Mouse (Mus musculus) frontal cortex, adult 2 months (tissue): ENCODE results near the gene Mrvi1. TPM values are rescaled to one million over a fixed set of nuclear protein-coding genes. Genes with fewer than 3 reads are reported as not detected.
A peak's percentile ranks its signal among the peaks of the same experiment; 100 is the strongest.

Experiments
- DNase-seq, 2 experiments: peaks; one replicate each; pipeline ENCODE4 v3.0.0; 2022; ENCODE audit warnings: low spot score in 1 of 2; ENCODE audit errors: extremely low spot score in 1 of 2
- polyA plus RNA-seq: library from polyadenylated mRNA; depleted of rRNA; stranded (reverse); fragments of >200 nt; gene quantifications from 2 replicates; pipeline ENCODE4 v1.2.3, GENCODE M21; 2012; rRNA removed

Gene Mrvi1
- 1.8 and 2.0 TPM in 2 replicates for polyA plus RNA-seq

DNA sequence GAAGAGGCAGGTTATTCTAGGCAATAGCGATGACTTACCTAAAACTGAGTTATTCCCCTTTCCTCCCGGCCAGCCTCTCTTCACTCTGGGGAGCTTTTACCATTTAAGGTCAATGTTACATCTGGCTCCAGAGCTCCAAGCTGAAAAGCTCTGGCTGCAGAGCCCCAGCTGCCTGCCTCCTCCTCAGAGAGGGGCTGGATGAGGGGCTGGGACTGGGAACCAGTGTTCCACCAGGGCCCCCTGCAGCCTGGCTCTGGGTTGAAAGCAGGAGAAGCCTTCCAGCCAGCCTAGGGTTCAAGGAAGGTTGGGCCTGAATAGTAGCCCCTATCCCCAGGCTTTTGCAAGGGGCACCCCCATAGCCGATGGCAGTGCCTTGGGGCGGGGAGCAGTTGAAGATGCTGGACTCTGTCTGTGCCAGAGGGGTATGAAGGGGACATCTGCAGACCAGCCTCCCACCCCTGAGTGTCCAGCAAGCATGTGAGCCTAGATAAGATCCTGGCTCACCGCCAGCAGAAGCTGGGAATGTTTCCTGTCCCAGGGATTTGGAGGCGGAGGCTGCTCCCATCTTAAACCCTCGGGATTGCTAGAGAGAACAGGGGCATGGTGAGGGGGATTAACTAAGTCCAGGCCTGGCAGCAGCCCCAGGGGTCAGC, at the start of gene Mrvi1:
Gene Mrvi1 (minus strand): TSS at position 409 of the 653 bp plus-strand sequence.
- no peak for DNase-seq

DNA sequence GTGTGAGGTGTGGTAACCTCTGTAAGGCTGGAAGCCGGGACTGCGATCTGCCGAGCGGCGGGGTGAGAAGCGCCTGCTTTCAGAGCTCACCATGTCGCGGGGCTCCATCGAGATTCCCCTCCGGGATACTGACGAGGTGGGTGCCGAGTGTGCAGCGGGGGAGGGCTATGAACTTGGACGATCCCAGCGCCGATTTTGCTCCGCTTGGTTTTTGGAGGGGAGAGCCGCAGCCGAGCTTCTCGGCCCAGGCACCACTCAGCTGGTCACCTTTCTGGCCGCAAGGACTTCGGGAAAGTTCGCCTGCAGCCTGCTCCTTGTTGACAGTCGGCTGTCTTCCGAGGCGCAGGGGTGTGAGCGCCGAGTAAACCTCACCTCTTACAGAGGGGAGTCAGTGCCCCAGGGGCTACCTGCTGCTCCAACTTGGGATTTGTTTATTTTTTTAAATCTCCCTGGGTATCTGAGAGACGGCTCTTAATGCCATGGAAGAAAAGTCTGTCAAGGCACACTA, 46.8 kb upstream of the Mrvi1 start:
- no peak for DNase-seq

DNA sequence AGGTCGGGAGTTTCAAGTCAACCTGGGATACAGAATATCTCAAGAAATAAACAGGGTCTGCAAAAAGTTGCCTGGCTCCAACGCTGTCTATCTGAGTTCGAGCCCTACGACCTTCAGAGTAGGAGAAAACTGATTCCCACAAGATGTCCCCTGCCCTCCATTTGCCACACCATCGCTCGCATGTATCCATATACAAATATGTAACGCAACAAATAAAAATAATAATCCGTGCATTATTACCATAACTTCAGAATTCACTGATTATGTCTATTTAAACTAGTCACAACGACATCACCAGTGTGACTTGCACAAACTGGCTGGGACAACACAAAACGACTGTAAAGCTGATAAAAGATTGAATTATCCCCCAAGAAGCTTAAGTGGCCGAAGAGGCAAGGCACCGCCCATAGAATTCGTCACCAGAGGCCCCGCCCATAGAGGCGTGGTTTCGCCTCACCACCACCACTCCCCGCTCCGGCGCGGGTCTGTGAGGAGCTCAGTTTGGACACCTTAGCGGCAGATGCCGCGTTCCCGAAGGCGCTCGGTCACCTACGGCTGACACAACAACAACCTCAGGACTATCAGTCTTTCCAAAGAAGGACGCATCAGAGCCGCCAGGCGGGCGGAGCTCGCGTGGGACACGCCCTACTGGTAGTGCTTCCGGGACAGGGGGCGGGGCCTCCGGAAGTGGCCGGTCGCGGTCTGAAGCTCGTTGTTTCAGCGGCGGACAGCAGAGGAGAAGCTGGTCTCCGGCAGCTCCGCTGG, 46.2 kb upstream of the Mrvi1 start, which contains the start of gene Ctr9:
Gene Ctr9 (plus strand): TSS at position 671 of the 765 bp plus-strand sequence.
- peak; percentile 83 to 93 for DNase-seq

DNA sequence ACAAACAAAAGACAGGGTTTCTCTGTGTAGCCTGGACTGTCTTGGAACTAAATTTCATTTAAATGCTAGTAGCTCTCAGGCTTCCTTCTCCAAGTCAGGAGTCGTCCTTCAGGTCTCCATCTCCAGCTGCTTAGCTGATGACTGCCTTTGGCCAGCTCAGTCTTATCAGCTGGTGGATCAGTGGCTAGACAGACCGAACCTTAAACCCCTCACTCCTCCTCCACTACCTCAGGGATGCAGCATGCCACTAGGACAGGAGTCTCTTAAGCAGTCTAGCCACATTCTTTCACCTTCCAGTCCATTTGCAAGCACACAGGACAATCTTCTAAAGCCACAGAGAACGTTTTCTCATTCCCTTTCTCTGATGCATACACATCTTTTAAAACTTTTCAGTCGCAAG, 42.7 kb upstream of the Mrvi1 start:
- DNase-seq: no peak

DNA sequence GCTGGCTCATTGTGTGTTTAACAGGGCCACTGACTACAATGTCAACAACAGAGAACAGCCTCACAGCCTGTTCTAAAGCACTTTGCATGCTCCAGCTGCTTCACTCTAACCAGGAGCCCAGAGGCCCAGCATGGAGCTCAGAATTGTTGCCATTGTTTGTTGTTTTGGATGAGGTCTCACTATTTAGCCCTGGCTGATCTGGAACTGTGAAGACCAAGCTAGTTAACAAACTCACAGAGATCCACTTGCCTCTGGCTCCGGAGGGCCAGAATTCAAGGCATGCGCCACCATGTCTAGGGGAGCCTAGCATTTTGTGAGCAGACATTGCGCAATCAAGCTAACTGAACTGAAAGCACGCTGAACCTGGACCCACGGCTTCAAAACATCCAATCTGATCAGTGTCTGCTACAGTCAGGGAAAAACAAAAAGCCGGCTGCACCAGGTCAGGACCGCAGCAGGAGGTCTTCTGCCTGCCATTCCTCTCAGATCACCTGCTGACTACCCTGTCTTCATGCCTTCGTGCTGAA, 41.9 kb upstream of the Mrvi1 start:
- no peak for DNase-seq

DNA sequence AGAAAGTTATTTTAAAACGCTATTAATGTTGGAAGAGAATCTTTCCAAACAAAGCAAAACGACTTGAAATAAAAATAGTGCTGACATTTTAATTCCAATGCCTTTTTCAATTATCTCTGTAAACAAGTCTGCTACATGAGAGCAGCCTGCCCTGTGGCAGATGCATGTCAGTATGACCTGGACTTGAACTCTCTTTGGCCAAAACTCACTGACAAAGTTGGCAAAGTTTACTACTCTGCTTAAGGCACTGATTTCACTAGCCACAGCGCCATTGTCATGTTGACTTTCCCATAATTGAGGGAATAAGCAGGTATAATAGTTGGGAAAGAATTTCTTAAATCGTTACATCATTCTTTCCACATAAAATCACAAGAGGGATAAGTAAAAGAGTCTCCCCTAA, 38.6 kb upstream of the Mrvi1 start:
- no peak for DNase-seq

DNA sequence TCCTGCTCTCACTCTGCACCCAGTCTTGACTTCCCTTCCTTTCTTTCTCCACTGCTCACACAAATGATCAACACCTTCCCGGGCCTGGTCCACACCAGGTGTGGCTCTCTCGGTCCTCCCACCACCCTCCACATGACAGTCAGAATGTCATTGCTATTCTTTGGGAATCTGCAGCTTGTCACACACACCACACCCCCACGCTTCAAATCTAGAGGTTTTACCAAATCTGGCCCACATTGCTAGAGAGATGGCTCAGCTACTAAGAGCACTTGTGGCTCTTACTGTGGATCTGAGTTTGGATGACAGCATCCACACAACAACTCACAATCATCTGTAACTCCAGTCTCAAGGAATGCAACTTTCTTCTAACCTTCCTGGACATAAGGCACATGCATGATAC, 34.7 kb upstream of the Mrvi1 start:
- DNase-seq: peak in 1 of 2 experiments; percentile 39

DNA sequence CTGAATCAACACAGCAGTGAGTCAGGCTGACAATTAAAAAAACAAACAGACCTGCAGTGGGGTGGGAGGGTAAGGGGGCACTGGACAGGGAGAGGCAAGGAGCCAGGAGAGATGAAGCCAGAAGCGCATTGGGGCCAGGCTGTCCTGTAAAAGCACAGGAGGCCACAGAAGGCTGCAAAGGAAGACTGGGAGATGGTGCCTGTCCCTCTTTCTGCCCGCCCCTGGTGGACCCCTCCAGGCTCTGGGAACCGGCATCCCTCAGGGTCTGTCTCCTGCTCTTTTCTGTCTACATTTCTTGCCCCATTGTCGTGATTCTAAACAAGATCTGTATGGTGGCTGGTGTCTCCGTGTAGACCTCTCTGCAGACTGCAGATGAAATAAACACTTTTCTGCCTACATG, 33.5 kb upstream of the Mrvi1 start:
- no peak for DNase-seq

DNA sequence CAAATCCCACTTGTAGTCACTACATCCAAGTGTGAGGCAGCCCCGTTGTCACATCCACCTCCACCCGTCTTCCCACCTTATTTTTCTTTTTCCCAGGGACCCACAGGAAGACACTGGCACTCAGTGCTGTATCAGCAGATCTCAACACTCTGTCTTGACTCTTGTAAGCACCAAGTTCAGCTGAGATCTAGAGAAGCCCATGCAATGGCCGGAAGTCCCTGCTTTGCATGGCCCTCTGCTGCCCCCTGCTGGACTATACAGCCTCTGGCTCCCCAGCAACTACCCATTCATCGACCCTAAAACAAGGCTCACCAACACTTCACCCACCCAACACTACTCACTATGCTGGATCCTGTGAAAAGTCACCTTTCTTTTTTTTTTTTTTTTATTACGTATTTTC, 32.6 kb upstream of the Mrvi1 start:
- peak; percentile 58 to 93 for DNase-seq

DNA sequence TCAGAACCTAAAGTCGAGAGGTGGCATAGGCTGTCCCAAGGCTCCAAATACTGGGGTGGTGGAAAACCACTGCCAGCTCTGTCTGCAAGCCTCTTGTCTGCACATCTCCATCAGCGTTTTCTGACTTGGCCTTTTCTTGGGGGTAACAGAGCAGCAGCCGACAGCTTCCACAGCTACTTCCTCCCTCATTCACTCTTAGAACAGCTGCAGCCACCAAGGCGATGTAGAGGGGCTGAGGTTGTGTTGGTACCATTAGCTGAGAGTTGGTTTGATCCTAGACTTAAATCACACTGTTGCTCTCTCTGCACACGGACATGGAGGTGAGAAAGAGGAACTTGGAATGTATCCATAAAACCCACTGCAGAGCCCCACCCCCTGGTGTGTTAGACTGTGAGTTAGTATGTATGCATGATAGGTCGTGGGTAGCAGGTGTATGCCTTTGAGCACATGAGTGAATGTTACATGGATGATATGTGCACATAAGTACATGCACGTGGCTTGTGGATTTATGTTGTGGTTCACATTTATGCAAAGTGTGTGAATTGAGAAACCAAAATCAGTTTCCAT, 31.9 kb upstream of the Mrvi1 start:
- DNase-seq: no peak

DNA sequence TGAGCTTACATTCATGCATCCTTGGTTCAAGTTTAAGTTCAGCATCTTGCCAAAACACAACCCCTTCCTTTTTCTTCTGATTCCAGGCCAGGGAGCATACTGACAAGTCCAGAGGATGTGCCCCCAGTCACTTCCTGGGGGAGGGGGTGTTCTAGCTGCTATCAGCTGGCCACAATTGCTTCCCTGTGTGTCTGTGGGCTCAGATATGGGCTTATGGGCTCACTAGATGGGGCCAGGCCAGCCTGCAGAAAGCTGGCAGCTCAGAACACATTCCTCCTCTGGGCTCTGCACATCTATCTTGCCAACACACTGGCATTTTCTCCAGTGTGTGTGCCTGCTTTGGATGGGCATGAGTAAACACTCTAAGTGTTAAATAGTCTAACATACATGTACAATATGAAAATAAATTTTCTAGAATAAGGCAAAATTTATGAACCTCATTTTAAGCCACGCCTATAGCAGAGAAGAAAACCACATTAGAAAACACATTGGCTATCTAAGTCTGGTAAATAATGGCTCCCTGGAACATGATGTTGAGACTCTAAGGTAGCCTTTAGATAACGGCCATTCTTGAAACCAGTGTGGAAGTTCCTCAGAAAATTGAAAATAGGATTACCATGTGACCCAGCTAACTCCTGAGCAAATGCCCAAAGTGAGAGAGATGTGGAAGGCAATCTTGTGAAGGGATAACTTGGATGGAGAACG, 22.0 kb upstream of the Mrvi1 start:
- DNase-seq: no peak

DNA sequence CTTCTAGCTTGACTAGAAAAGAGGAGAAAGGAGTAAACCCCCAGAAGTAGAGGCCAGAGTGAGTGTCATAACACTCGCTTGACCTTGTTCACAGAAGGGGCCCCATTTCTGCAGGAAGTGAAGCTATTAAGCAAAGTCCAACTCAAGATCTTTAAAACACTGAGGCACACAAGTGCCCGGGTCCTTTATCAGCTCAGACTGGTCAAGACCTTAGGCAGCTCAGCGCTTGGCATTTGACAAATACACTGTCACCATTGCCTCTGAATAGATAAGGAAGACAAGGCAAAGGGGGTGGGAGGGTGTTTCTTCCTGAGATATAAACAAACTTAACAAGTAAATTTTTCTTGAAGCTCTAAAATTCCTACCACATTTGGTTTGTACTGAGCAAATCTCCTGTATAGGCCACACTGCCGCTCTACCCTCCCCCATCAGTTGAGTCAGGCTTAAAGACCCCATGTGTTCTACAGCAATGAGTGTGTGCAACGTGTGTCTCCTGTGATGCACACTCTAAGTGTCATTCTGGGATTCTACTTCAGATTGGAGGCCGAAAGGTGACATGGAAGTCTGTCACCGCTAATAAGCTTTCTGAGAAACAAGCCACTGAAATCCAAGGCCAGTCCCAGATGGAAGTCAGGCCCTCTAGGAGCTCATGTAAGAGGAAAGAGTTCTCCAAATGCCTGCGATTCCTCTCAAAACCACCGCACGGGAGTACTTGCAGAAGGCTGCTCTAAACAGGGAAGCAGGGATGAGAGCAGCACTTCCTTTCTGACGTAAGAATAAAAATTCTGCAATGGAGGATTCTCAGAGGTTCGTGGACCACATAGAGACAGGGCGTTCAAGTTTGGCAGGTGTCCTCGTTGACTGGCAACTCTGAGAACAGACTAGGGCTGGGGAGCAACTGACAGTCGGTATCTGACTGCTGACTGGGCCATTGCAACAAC, 16.9 kb upstream of the Mrvi1 start:
- no peak for DNase-seq

DNA sequence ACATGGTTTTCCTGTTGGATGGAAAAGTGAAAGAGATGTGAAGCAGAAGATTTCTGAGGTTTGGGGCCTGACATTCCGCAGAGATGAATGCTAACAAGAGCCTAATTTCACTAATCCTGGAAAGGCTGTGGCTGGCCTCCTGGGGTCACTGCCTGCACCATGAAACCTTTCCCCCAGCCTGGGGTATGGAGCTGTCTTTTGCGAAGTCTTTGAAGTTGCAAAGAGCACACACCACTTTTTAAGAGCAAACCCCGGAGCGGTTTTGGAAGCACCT, 8.9 kb upstream of the Mrvi1 start:
- no peak for DNase-seq

DNA sequence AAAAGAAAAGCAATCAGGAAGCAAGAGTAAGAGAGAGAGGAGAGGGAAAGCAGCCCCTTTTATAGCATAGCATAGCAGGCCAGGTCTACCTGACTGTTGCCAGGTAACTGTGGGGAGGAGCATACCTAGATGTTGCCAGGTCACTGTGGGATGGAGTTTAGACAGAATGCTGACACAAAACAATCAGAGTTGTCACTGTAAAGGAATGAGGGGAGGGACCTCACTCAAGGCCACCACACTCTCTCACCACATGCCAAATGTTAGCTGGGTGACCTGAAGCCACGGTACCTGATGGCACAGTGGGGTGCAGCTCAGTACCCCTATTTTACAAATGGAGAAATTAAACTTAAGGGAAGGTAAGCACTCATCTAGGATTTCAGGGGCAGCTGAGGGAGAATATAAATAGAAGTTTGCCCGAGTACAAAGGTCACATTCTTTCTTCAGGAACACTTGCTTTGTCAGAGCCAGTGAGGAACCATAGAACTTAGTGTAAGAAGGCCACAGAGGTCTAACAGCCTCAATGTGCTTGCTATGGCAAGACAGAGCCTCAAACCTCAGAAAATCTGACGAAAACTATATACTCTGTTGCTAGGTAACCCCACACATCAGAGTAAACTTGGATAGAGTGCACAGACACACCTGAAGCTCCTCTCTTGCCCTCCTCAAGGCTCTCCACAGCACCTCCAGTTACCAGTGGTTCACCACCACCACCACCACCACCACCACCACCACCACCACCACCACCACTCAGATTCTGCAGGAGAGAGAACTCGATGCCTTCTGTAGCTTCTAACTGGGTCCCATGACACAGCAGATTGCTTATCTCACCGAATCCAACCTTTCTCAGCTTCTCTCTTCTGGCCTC, 8.3 kb upstream of the Mrvi1 start:
- no peak for DNase-seq

DNA sequence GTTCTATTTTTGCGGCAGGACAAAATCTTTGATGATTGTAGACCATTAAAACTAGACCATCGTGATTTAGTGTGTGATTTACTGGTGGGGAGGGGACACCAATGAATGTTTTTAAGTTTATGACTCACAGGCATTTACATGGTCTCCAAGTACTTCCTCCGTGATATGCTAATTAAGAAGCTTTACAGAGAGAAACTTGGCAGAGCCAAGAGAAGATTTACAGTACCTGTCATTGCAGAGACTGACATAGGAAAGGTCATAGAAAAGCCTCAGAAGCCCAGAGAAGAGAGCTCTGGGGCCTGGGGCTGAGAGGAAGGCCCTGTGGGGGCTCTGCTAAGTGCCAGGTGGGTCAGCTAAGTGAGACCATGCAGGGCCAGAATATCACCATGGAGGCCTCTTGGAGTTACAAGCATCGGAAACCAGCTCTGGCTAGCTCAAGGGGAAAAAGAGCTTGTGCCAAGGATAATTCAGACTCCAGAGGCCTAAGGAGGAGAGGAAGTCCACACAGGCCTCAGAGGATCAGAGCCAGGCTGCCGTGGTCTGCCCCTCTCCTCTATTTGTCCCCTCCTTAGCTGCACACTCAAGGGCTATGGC, 7.1 kb upstream of the Mrvi1 start:
- no peak for DNase-seq

DNA sequence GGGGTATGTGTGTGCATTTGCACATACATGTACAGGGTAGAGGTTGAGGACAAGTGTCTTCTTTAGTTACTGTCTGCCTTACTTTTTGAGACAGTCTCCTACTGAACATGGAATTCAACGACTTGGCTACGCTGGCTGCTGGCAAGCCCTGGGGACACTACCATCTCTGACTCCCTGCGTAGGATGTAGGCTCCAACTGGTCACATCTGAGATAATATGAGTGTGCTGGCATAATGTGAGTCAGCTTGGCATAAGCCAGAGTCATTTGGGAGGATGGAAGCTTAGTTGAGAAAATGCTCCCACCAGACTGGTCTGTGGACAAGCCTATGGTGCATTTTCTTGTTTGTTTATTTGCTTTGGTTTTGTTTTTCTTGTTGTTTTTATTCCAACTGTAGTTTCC, 5.8 kb upstream of the Mrvi1 start:
- peak; percentile 20 to 61 for DNase-seq

DNA sequence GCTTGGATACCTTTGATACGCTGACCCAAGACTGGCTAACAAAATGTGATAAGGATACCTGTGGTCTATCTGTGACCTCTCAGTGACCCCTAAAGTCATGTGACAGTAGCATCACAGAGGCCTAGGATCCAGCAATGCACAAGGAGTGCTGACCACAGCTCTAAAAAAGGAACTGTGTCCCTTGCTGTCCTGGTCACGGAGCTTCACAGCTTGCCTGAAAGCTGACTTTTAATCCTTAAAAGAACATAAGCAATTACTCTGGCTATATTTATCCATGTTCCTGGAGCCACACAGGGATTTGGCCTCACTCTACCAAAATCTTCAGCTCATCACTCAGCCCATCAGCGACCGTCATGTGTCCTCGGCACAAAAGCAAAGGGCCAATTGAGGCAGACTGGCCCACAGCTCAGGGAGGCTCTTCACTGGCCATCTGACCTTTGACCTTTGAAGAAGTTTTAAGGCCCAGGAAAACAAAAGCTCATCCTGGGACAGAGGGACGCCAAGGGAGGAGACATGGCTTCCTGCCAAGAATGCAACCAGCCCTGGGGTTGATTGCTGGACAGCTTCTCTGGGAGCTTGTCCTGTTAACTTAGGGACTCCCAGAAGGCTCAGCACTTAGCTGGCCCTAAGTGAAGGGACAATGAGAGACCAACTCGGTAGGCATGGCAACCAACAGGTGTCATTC, 3.5 kb upstream of the Mrvi1 start:
- no peak for DNase-seq

DNA sequence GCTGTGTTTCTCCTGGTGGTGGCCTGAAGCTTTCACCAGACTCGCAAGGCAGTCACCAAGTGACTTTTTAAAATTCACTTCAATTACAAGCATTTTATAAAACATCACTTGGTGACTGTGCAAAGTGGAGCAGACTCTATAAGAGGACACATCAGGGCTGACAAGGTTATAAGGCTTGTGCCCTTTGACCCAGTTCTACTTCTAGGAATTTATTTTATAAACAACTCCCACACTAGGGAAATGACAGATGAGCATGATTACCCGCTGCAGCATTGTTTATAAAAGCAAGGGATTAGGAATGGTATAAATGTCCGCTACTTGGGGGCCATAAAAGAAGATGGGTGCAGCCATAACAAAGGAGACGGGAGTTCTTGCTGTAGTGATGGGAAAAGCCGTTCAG, 1.4 kb upstream of the Mrvi1 start:
- no peak for DNase-seq
